21 mouse cellular contexts compared by ENCODE assay signal in the genomic region with DNA sequence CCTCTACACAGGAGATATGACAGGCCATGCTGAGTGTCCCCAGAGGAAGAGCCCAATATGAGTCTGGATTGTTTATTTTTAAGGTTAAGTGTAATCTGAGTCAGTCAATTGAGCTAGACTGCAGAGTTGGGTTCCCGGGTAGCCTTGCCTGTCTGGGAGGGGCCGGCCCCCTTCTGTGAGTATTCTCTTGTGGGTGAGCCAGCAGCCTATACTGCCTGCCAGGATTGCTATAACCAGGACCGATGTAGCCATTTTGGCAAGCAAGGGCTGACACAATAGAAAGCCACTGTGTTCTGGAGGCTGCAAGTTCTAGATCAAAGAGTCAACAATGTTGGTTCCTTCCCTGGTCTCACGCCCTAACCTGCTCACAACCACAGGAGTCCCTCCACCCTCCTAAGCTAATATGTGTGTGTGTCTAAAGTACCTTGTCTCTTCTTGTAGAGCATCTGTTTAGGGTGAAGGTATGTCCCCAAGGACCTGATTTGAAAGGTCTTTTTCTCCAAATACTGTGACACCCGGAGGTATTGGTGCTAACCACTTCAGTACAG. TPM values are rescaled to one million over a fixed set of nuclear protein-coding genes. Genes with fewer than 3 reads are reported as not detected.
DNase-seq lines count a peak whose midpoint lies in the region; ATAC-seq and TF ChIP-seq lines count a peak whose summit lies in the region.
"Had no signal": no experiment of that assay in that cellular context is flagged by ENCODE, and none has a peak within 500 bp of the region (broad histone marks: within the 10 kb centered on the region; RNA-seq: fewer than 3 reads in every experiment).

No protein-coding gene starts in this region.

- peak; percentile 15 for ATAC-seq in inflammation-experienced regulatory T-cells, adult 6 months
- no peak for ATAC-seq in megakaryocyte-erythroid progenitor cell, adult 5-6 weeks (replicated peaks; ENCODE audit: low FRiP score, low TSS enrichment, poor library complexity, severe bottlenecking)
- ATAC-seq: intestine, embryonic 16.5 days; lung, postnatal 0 days; midbrain, embryonic 15.5 days had no signal

- H3K36me3 ChIP-seq in spleen, adult 2 months (ENCODE audit: control insufficient read depth, insufficient read depth, low read length), result peaks cover 11% of the 10 kb centered on the region
- H3K36me3 ChIP-seq: embryonic facial prominence, embryonic 13.5 days; heart, embryonic 15.5 days; hindbrain, embryonic 12.5 days; limb, embryonic 13.5 days; liver, embryonic 13.5 days; midbrain, embryonic 15.5 days; neural tube, embryonic 15.5 days had no signal

- no peak overlapping the region for H3K4me3 ChIP-seq in spleen, adult 2 months (ENCODE audit: extremely low read depth, insufficient read depth, insufficient read length)
- H3K4me3 ChIP-seq: embryonic facial prominence, embryonic 13.5 days; heart, embryonic 15.5 days; hindbrain, embryonic 12.5 days; limb, embryonic 13.5 days; liver, embryonic 13.5 days; midbrain, embryonic 15.5 days; neural tube, embryonic 15.5 days had no signal

- H3K27ac ChIP-seq in spleen, adult 2 months (ENCODE audit: insufficient read depth, low read length), result peak overlapping the region; percentile 91
- H3K27ac ChIP-seq: embryonic facial prominence, embryonic 13.5 days; heart, embryonic 15.5 days; hindbrain, embryonic 12.5 days; hindbrain, postnatal 0 days; kidney, postnatal 0 days; limb, embryonic 13.5 days; liver, embryonic 13.5 days; midbrain, embryonic 15.5 days; neural tube, embryonic 15.5 days had no signal

- H3K27me3 ChIP-seq in spleen, adult 2 months (ENCODE audit: control insufficient read depth, insufficient read depth, low read length), result no peaks in the 10 kb centered on the region
- H3K27me3 ChIP-seq: embryonic facial prominence, embryonic 13.5 days; hindbrain, embryonic 12.5 days; midbrain, embryonic 15.5 days; neural tube, embryonic 15.5 days had no signal

- no peak for TF ChIP-seq CTCF in spleen, adult 2 months (IDR thresholded peaks at IDR 0.05; ENCODE audit: extremely low read depth, insufficient read depth, insufficient read length, insufficient replicate concordance)

- no peak for DNase-seq in spleen, adult 2 months (ENCODE audit: low read depth in 1 of 2, low spot score in 2 of 2)
- no peak for DNase-seq in spleen, postnatal 14 days (ENCODE audit: low spot score in 2 of 2)
- peak; percentile 17 for DNase-seq in MN1 (ENCODE audit: low spot score)
- no peak for DNase-seq in embryo, embryonic 10.5 days (ENCODE audit: low spot score)
- DNase-seq: kidney, adult 8-10 months; kidney, postnatal 4 days; liver, embryonic 13.5 days; right cerebral cortex, adult 18-20 months had no signal

- WGBS in spleen, adult 2 months, result 61% methylated on average over 5 of the region's 5 CpGs

- peaks cover 56% of the 10 kb centered on the region for H3K4me1 ChIP-seq in spleen, adult 2 months (ENCODE audit: control insufficient read depth, insufficient read depth, insufficient read length)
- H3K4me1 ChIP-seq: hindbrain, embryonic 12.5 days; midbrain, embryonic 15.5 days had no signal

- no peak for TF ChIP-seq POLR2A in spleen, adult 2 months (IDR thresholded peaks at IDR 0.05; ENCODE audit: low read depth, low read length)

RNA-seq across cellular contexts. Expression of a gene that starts 6.7 kb away (rescaled TPM):
- polyA plus RNA-seq in spleen, adult 2 months (2012; rRNA removed), result 18.3 and 24.6 TPM in 2 replicates
- polyA plus RNA-seq in inflammation-experienced regulatory T-cells, adult 6 months (2017; shearing (Covaris generic)), result 10 to 100 TPM; 36.9 to 59.8 (median 48.1) TPM
- total RNA-seq in megakaryocyte-erythroid progenitor cell, adult 5-6 weeks (2014; fragmentation: Nextera tagmentation), result 0.62 TPM in 1 of 2 replicates, not detected in the other
- not detected in 2 replicates for total RNA-seq in megakaryocyte-erythroid progenitor cell, adult 5-6 weeks (2017)
- polyA plus RNA-seq: forebrain, embryonic 14.5 days had no signal

RNA-seq across cellular contexts. Expression of a gene that starts 46.3 kb away (rescaled TPM):
- polyA plus RNA-seq in spleen, adult 2 months (2012; rRNA removed), result 5.5 and 6.2 TPM in 2 replicates
- 10 to 100 TPM; 73.7 to 85.7 (median 82.6) TPM for polyA plus RNA-seq in inflammation-experienced regulatory T-cells, adult 6 months (2017; shearing (Covaris generic))
- 34.5 and 36.4 TPM in 2 replicates for total RNA-seq in megakaryocyte-erythroid progenitor cell, adult 5-6 weeks (2014; fragmentation: Nextera tagmentation)
- 111 and 112 TPM in 2 replicates for total RNA-seq in megakaryocyte-erythroid progenitor cell, adult 5-6 weeks (2017)

RNA-seq across cellular contexts. Expression of a gene that starts 46.3 kb away (rescaled TPM):
- 9.2 and 13.9 TPM in 2 replicates for polyA plus RNA-seq in spleen, adult 2 months (2012; rRNA removed)
- 10 to 100 TPM; 64.3 to 74.6 (median 72.9) TPM for polyA plus RNA-seq in inflammation-experienced regulatory T-cells, adult 6 months (2017; shearing (Covaris generic))
- total RNA-seq in megakaryocyte-erythroid progenitor cell, adult 5-6 weeks (2014; fragmentation: Nextera tagmentation), result 21.5 and 27.4 TPM in 2 replicates
- 48.8 and 57.1 TPM in 2 replicates for total RNA-seq in megakaryocyte-erythroid progenitor cell, adult 5-6 weeks (2017)

Comparison
In these comparisons a context has a peak if more than half of its experiments do, and no peak if none do; other contexts are left out.
1. RNA of a gene that starts 46.3 kb away (polyA plus RNA-seq): 73.7 to 85.7 TPM in inflammation-experienced regulatory T-cells, adult 6 months; 5.5 to 6.2 TPM in spleen, adult 2 months; every median in the first group is over 10 times any median in the second.